Comparison of ENCODE assay signal across 20 mouse cellular contexts in the genomic region with DNA sequence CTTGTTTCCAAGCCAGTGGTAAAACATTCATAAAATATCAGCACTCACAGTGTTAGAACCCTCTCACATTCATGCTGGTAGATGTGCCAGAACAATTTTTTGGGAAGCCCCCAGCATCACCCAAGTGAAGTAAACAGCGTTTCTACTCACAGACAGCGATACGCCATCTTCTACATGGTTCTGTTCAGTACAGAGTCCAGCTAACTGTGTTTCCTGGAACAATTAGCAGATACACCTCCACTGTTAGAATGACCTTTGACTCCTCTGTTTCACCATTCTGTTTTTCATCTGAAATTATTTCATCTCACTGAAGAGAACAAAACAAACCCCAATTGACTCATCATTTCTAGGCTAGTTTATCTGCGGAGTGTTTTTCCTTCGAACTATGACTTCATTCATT.
A peak's percentile ranks its signal among the peaks of the same experiment; 100 is the strongest.
DNase-seq lines count a peak whose midpoint lies in the region; ATAC-seq and TF ChIP-seq lines count a peak whose summit lies in the region.
"Had no signal": no experiment of that assay in that cellular context is flagged by ENCODE, and none has a peak within 500 bp of the region (broad histone marks: within the 10 kb centered on the region; RNA-seq: fewer than 3 reads in every experiment).

No protein-coding gene starts in this region.

- no peak for ATAC-seq in forebrain, postnatal 0 days
- ATAC-seq in forebrain, embryonic 16.5 days: no peak
- ATAC-seq: hindbrain, embryonic 16.5 days; Patski had no signal

- H3K9ac ChIP-seq in forebrain, postnatal 0 days: no peak overlapping the region
- no peak overlapping the region for H3K9ac ChIP-seq in forebrain, embryonic 16.5 days (replicated peaks; ENCODE audit: low read depth, low read length)
- H3K9ac ChIP-seq: embryonic facial prominence, embryonic 13.5 days; forebrain, embryonic 12.5 days; hindbrain, embryonic 12.5 days had no signal

- WGBS in forebrain, postnatal 0 days: 85% methylated on average over 5 of the region's 5 CpGs
- 94% methylated on average over 5 of the region's 5 CpGs for WGBS in forebrain, embryonic 16.5 days
- 55% methylated on average over 5 of the region's 5 CpGs for WGBS in kidney, adult 2 months

- no peaks in the 10 kb centered on the region for H3K9me3 ChIP-seq in forebrain, postnatal 0 days (ENCODE audit: low read length)
- H3K9me3 ChIP-seq in forebrain, embryonic 16.5 days (ENCODE audit: control insufficient read depth, low read length): no peaks in the 10 kb centered on the region
- H3K9me3 ChIP-seq: embryonic facial prominence, embryonic 13.5 days; forebrain, embryonic 12.5 days; heart, embryonic 10.5 days; hindbrain, embryonic 12.5 days had no signal

- no peak overlapping the region for H3K4me2 ChIP-seq in forebrain, postnatal 0 days (ENCODE audit: low read depth)
- H3K4me2 ChIP-seq in forebrain, embryonic 16.5 days (ENCODE audit: low read length): no peak overlapping the region
- H3K4me2 ChIP-seq: embryonic facial prominence, embryonic 13.5 days; forebrain, embryonic 12.5 days; hindbrain, embryonic 12.5 days had no signal

- no peak overlapping the region for H3K27ac ChIP-seq in forebrain, postnatal 0 days (ENCODE audit: low read depth, low read length)
- no peak overlapping the region for H3K27ac ChIP-seq in forebrain, embryonic 16.5 days (ENCODE audit: low read length)
- H3K27ac ChIP-seq in kidney, adult 2 months (ENCODE audit: insufficient read depth, low read depth, low read length): peak overlapping the region; percentile 96
- 0 out of 2 replicates have a peak overlapping the region, but pooled peaks have one; percentile 9 for H3K27ac ChIP-seq in layer of hippocampus, adult 2 months
- H3K27ac ChIP-seq: embryonic facial prominence, embryonic 13.5 days; forebrain, embryonic 12.5 days; heart, embryonic 10.5 days; hindbrain, embryonic 12.5 days had no signal

- no peak for TF ChIP-seq POLR2A in kidney, adult 2 months (IDR thresholded peaks at IDR 0.05; ENCODE audit: low read depth, low read length)

- H3K4me3 ChIP-seq in forebrain, postnatal 0 days (ENCODE audit: low read depth, low read length): no peak overlapping the region
- H3K4me3 ChIP-seq in forebrain, embryonic 16.5 days (replicated peaks; ENCODE audit: low read length): no peak overlapping the region
- no peak overlapping the region for H3K4me3 ChIP-seq in kidney, adult 2 months (ENCODE audit: insufficient read depth, low read depth, low read length)
- H3K4me3 ChIP-seq in layer of hippocampus, adult 2 months: no peak overlapping the region
- H3K4me3 ChIP-seq: embryonic facial prominence, embryonic 13.5 days; forebrain, embryonic 12.5 days; heart, embryonic 10.5 days; hindbrain, embryonic 12.5 days had no signal

- no peaks in the 10 kb centered on the region for H3K27me3 ChIP-seq in forebrain, postnatal 0 days (ENCODE audit: insufficient read depth, low read length)
- no peaks in the 10 kb centered on the region for H3K27me3 ChIP-seq in forebrain, embryonic 16.5 days (replicated peaks; ENCODE audit: control insufficient read depth, insufficient read depth, low read length)
- no peaks in the 10 kb centered on the region for H3K27me3 ChIP-seq in kidney, adult 2 months (replicated peaks; ENCODE audit: control insufficient read depth, insufficient read depth, low read length)
- H3K27me3 ChIP-seq: CH12.LX; embryonic facial prominence, embryonic 13.5 days; forebrain, embryonic 12.5 days; hindbrain, embryonic 12.5 days; Patski had no signal

- no peaks in the 10 kb centered on the region for H3K36me3 ChIP-seq in forebrain, postnatal 0 days (ENCODE audit: insufficient read depth)
- H3K36me3 ChIP-seq in forebrain, embryonic 16.5 days (ENCODE audit: control insufficient read depth, insufficient read depth): no peaks in the 10 kb centered on the region
- no peaks in the 10 kb centered on the region for H3K36me3 ChIP-seq in kidney, adult 2 months (ENCODE audit: control insufficient read depth, insufficient read depth, low read length)
- H3K36me3 ChIP-seq: embryonic facial prominence, embryonic 13.5 days; forebrain, embryonic 12.5 days; heart, embryonic 10.5 days; hindbrain, embryonic 12.5 days had no signal

- no peaks in the 10 kb centered on the region for H3K4me1 ChIP-seq in forebrain, postnatal 0 days (ENCODE audit: insufficient read depth)
- no peaks in the 10 kb centered on the region for H3K4me1 ChIP-seq in forebrain, embryonic 16.5 days (replicated peaks; ENCODE audit: control insufficient read depth, insufficient read depth, low read length)
- no peaks in the 10 kb centered on the region for H3K4me1 ChIP-seq in kidney, adult 2 months (ENCODE audit: control insufficient read depth, insufficient read depth, low read length)
- H3K4me1 ChIP-seq: forebrain, embryonic 12.5 days; heart, embryonic 10.5 days; hindbrain, embryonic 12.5 days had no signal

- TF ChIP-seq CTCF in forebrain, postnatal 0 days (IDR thresholded peaks at IDR 0.05; ENCODE audit: low read depth): no peak
- no peak for TF ChIP-seq CTCF in kidney, adult 2 months (conservative IDR thresholded peaks at IDR 0.05; ENCODE audit: insufficient read depth, insufficient read length, low read depth, low read length)
- no peak for TF ChIP-seq CTCF in layer of hippocampus, adult 2 months (conservative IDR thresholded peaks at IDR 0.05)

- peak; percentile 19 for DNase-seq in forebrain, postnatal 0 days
- DNase-seq in kidney, adult 2 months: peak; percentile 91
- no peak for DNase-seq in kidney, postnatal 10 days
- DNase-seq in layer of hippocampus, adult 2 months (ENCODE audit: low spot score in 2 of 2): no peak
- no peak for DNase-seq in layer of hippocampus, adult 9-10 months (ENCODE audit: low spot score)
- DNase-seq: adrenal gland, postnatal 10 days; cerebellum, adult 18-20 months; cerebellum, adult 9-11 months; cerebellum, postnatal 36 days; heart, adult 18-20 months; heart, postnatal 10 days; heart, postnatal 4 days had no signal

Comparison
In these comparisons a context has a peak if more than half of its experiments do, and no peak if none do; other contexts are left out.
1. DNase-seq: peak in forebrain, postnatal 0 days (single experiment) and kidney, adult 2 months (single experiment); none in kidney, postnatal 10 days (single experiment), layer of hippocampus, adult 2 months (0 of 2) and layer of hippocampus, adult 9-10 months (single experiment).
2. H3K27ac ChIP-seq: peak in kidney, adult 2 months (single experiment) and layer of hippocampus, adult 2 months (single experiment); none in forebrain, postnatal 0 days (single experiment) and forebrain, embryonic 16.5 days (single experiment).